Mouse (Mus musculus): ENCODE results near the gene Kcnab3.
"Not testable (repeated sequence)": the region's sequence is repeated elsewhere in the genome, so short reads cannot be mapped to it uniquely, and the experiment has no call there.

The Kcnab3 gene

DNA sequence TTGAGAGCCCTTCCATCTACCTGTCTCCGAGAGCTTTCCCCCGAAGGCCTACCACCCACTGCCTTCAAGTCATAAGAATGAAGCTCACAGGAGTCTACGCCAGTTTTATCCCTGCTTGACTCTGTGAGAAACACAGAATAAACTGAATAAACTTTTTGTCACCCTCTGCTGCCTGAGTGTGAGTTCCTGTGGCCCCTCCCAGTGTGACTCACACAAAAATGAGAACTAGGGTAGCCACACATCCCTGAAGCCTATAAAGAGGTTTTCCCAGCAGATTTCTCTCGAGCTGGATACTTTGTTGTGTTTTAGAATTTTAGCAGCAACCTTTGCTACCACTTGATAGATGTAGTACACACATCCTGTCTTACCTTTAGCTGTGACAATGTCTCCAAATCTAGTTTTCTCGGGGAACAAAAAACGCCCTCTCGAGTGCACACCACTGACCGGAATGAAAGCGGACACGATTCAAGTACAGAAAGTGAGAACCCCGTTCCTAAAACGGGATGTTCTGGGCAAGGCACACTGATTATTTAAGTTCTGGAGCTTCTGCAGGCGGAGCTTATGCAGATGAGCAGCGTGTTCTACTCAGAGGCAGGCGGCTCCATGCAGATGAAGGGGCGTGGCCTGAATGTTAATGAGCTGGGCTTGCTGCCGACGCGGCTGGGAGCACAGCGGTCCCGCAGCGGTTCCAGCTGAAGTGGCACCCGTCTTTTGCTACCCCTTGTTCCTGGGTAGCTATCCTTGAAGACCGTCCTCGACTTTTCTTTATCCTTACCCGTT lies at the start of gene Kcnab3:
TSS of gene Kcnab3 (plus strand) at position 631 of the 780 bp plus-strand sequence.
- peak; percentile 85 for DNase-seq (ENCODE audit: low spot score)

- no peak for DNase-seq (ENCODE audit: low spot score)
These were observed 48.8 kb upstream of the Kcnab3 start for GRCm38 (mm10) chr11:69277267-69277666.

DNA sequence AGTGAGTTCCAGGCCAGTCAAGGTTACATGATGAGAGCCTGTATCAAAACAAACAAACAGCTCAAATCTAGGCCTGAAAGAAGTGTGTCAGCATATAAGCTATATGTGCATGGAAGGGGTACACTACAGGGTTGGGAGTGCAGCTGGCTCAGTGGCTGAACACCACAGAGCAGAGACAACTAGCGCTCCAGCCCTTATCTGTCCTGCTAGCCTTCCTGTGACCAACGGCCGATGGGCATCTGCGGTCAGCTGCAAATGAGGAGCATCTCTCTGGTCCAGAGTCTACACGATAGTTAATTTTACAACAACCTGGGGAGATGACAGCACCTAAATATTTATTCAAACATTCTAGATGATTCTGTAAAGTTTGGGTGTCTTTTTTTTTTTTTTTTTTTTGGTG lies 34.9 kb upstream of the Kcnab3 start:
- no peak for DNase-seq (ENCODE audit: low spot score)

DNA sequence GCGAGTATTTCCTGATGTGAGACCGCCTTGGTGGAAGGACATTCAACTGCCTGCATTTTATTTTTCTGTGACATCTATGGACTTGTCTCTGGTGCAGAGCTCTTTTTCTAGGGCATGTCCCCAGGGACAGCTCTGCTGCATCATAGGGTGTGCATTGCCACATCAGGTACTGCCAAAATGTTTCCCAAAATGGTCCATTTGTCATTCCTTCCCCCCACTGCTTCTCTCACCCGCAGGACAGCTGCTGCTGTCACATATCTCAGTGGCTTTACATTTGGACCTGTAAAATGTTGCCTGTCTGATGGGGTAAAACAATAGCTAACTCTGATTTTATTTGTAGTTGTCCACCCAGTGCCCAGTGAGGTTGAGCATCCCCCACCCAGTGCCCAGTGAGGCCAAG lies 30.8 kb upstream of the Kcnab3 start:
- DNase-seq (ENCODE audit: low spot score), result no peak

- DNase-seq (ENCODE audit: low spot score), result no peak
These were observed 28.3 kb upstream of the Kcnab3 start for GRCm38 (mm10) chr11:69297799-69298198.

- no peak for DNase-seq (ENCODE audit: low spot score)
These were observed 27.8 kb upstream of the Kcnab3 start for GRCm38 (mm10) chr11:69298231-69298630.

- no peak for DNase-seq (ENCODE audit: low spot score)
These were observed 23.2 kb upstream of the Kcnab3 start for GRCm38 (mm10) chr11:69302817-69303216.

DNA sequence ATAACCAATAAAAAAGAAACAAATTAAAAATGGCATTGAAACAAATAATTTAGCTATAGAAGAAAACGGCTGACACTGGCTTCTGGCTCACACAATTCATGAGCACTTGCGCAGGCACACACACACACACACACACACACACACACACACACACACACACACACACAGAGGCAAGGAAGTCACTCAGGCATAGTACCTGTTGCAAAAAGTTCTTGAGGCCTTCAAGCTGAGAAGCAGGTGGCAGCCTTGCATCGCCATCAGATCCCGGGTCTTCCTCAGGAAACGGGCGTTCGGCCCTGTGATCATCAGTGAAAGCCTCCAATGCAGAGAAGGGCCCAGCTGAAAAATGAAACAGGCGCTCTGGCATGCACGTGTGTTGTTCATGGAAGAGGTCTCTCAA lies 20.8 kb upstream of the Kcnab3 start:
- no peak for DNase-seq (ENCODE audit: low spot score)

GRCm38 (mm10) chr11:69306039-69306438 lies 20.0 kb upstream of the Kcnab3 start:
- no peak for DNase-seq (ENCODE audit: low spot score)

DNA sequence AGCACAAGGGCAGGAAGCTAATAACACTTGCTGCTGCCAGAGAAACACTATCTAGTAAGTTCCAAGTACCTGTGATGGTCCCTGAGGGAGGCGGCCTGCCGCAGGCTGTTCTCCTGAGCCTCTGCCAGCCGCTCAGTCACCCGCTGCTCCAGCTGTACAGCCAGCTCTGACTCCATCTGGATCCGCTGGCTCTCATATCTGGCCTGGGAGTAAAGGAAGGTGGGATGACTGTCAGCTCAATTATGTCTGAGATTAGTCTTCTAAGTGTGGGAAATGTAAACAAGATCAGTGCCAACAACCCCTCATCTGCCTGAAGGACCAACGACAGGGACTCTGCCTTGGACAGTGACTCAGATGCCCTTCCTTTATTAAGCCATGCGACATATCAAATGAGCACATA lies 14.8 kb upstream of the Kcnab3 start:
- no peak for DNase-seq (ENCODE audit: low spot score)

DNA sequence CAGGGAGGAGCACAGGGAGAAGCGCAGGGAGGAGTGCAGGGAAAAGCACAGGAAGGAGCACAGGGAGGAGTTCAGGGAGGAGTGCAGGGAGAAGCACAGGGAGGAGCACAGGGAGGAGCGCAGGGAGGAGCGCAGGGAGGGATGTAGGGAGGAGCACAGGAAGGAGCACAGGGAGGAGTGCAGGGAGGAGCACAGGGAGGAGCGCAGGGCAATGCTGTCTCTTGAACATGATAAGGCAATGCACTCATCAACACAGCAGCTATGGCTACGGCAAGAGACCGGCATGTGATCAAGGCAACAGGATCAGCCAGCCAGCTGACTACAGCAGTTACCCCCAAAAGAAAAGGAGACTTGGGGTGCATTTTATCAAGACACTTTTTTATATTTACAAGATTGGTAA lies 9.7 kb upstream of the Kcnab3 start:
- no peak for DNase-seq (ENCODE audit: low spot score)

- not testable (repeated sequence) for DNase-seq (ENCODE audit: low spot score)
These were observed 8.1 kb upstream of the Kcnab3 start for GRCm38 (mm10) chr11:69318000-69318399.

GRCm38 (mm10) chr11:69321580-69321979 lies 4.5 kb upstream of the Kcnab3 start:
- DNase-seq (ENCODE audit: low spot score), result no peak

- no peak for DNase-seq (ENCODE audit: low spot score)
These were observed 4.0 kb upstream of the Kcnab3 start for GRCm38 (mm10) chr11:69322010-69322409.

DNA sequence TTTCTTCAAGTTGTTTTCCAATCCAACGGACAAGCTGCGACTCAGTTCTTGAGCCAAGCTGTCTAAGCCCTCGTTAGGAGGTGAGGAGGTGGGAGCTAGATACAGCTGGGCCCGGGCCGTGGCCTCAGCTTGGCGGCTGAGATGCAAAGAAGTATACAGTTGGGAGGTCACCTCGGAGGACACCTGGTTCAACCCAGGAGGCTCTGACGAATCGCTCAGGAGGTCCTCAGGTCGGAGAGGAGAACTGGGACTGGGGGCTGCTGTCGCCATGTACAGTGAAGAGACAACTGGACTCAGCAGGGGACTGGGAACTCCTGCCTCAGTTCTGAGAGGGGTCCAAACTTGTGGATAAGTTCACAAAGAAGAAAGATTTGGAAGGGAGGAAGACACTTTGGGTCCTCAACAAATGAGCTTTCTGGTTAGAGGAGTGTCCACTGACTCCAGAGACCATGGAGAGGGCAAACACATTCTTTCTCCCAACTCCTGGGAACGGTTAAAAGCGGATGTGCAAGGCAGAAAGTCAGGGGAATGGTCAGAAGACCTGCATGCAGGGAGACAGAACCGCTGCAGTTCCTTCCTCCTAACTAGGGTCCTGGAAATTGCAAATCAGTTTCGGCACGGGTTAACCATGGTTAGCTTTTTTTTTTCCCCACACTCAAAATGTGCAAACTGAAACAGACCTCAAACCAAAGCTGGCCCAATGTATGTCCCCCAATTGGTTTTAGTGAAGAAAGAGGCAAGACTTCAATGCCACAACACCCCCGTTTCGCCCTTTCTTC lies 3.2 kb upstream of the Kcnab3 start:
- DNase-seq (ENCODE audit: low spot score), result no peak

DNA sequence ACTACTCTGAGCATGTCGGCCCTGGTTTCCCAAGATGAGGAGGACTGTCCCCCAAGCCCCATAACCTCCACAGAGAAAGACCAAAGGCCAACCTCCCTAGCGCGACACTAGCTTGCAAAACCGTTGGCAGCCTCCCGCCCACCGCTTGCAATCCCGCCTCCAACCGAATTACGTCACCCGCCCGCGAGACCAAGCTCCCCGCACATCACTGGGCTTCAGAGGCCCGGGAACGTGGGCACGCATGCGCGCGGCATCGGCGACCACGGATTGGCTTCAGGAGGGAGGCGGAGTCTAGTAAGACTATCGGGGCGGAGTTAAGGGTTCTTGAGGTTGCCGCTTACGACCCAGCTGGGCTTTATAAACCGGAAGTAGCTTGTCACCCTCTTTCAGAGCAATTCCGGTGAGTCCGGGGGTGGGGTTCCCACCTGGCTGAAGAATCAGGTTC lies 2.4 kb upstream of the Kcnab3 start, which contains the start of the genes Cntrob and Trappc1:
TSS of gene Cntrob (minus strand) at position 109 of the 445 bp plus-strand sequence.
TSS of gene Trappc1 (plus strand) at position 314 of the 445 bp plus-strand sequence.
- DNase-seq (ENCODE audit: low spot score), result peak; percentile 98

GRCm38 (mm10) chr11:69324749-69325148 lies 1.3 kb upstream of the Kcnab3 start:
- DNase-seq (ENCODE audit: low spot score), result no peak

- no peak for DNase-seq (ENCODE audit: low spot score)
These were observed 524 bp downstream of the Kcnab3 start for GRCm38 (mm10) chr11:69326408-69327156.

- no peak for DNase-seq (ENCODE audit: low spot score)
These were observed 1.0 kb downstream of the Kcnab3 start for GRCm38 (mm10) chr11:69327157-69327442.

DNA sequence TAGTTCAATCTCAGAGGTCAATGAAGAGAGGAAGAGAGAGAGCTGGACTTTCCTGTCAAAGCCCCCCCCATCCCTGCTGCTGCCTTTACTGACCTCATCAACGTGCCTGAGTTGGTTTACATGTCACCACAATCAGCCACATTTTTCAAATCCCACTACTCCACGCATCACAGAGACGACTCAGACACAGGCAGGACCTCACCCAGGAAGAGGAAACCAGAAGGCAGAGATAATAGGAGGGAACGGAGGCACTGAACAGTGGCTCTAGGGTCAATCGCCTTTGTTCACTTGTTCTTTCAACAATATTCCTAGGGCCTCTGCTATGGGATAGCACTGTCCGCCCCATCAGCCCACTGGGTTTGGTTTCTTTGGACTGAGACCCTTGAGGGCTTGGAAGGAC lies 1.6 kb downstream of the Kcnab3 start:
- no peak for DNase-seq (ENCODE audit: low spot score)

GRCm38 (mm10) chr11:69328517-69328916 lies 2.5 kb downstream of the Kcnab3 start:
- no peak for DNase-seq (ENCODE audit: low spot score)

DNA sequence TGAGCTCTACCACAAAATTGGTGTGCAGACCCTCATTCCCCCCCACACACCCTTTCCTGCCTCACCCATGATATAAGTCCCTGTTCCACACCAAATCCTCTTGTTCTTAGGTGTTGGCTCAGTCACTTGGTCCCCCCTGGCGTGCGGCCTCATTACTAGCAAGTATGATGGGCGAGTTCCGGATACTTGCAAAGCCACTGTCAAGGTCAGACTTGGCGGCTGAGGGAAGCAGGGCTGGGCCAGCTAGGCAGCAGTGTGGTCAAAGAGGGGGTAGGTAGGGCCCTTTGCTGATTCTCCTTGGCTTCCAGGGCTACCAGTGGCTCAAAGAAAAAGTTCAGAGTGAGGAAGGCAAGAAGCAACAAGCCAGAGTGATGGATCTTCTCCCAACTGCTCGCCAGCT lies 5.1 kb downstream of the Kcnab3 start:
- no peak for DNase-seq (ENCODE audit: low spot score)

Data from layer of hippocampus, adult 11-12 months (tissue).